In genomic region chr14:22014781-22015180, GRCm38 (mm10) we compare ENCODE assay signal across 19 mouse cellular contexts. TPM values are rescaled to one million over a fixed set of nuclear protein-coding genes. Genes with fewer than 3 reads are reported as not detected.
DNase-seq lines count a peak whose midpoint lies in the region; ATAC-seq and TF ChIP-seq lines count a peak whose summit lies in the region.
"Had no signal": no experiment of that assay in that cellular context is flagged by ENCODE, and none has a peak within 500 bp of the region (broad histone marks: within the 10 kb centered on the region; RNA-seq: fewer than 3 reads in every experiment).

No protein-coding gene starts in this region.

- no peak overlapping the region for H3K4me3 ChIP-seq in liver, embryonic 16.5 days (ENCODE audit: low read depth, low read length)
- H3K4me3 ChIP-seq in liver, embryonic 11.5 days (ENCODE audit: low read depth, low read length): no peak overlapping the region
- H3K4me3 ChIP-seq in kidney, embryonic 16.5 days (ENCODE audit: low read length): no peak overlapping the region
- no peak overlapping the region for H3K4me3 ChIP-seq in lung, adult 2 months (replicated peaks; ENCODE audit: extremely low read depth, low read depth, low read length)
- H3K4me3 ChIP-seq: embryonic facial prominence, embryonic 12.5 days; heart, embryonic 12.5 days; layer of hippocampus, adult 2 months; limb, embryonic 15.5 days; midbrain, embryonic 10.5 days had no signal

- 31% methylated on average over 4 of the region's 4 CpGs for WGBS in liver, embryonic 16.5 days (ENCODE audit: insufficient replicate concordance)
- 27% methylated on average over 4 of the region's 4 CpGs for WGBS in liver, embryonic 11.5 days
- 34% methylated on average over 4 of the region's 4 CpGs for WGBS in kidney, embryonic 16.5 days
- 39% methylated on average over 4 of the region's 4 CpGs for whole genome bisulfite sequencing in lung, adult 2 months

- ATAC-seq in liver, embryonic 16.5 days (ENCODE audit: low read depth): peak; percentile 37
- ATAC-seq in liver, embryonic 11.5 days (replicated peaks; ENCODE audit: low FRiP score): no peak
- peak; percentile 53 for ATAC-seq in kidney, embryonic 16.5 days (ENCODE audit: low FRiP score, low TSS enrichment)
- ATAC-seq: CD4-positive, CD25-positive, alpha-beta regulatory T cell, adult 4 months had no signal

- no peak overlapping the region for H3K9ac ChIP-seq in liver, embryonic 16.5 days (ENCODE audit: low read depth, low read length)
- no peak overlapping the region for H3K9ac ChIP-seq in liver, embryonic 11.5 days (ENCODE audit: low read depth, low read length)
- no peak overlapping the region for H3K9ac ChIP-seq in kidney, embryonic 16.5 days (replicated peaks; ENCODE audit: low read length)
- H3K9ac ChIP-seq: embryonic facial prominence, embryonic 12.5 days; heart, embryonic 12.5 days; limb, embryonic 15.5 days had no signal

- H3K36me3 ChIP-seq in liver, embryonic 16.5 days (ENCODE audit: control insufficient read depth, insufficient read depth): no peaks in the 10 kb centered on the region
- no peaks in the 10 kb centered on the region for H3K36me3 ChIP-seq in liver, embryonic 11.5 days (ENCODE audit: control insufficient read depth, insufficient read depth, low read length)
- H3K36me3 ChIP-seq in kidney, embryonic 16.5 days (ENCODE audit: insufficient read depth, low read length): no peaks in the 10 kb centered on the region
- H3K36me3 ChIP-seq: embryonic facial prominence, embryonic 12.5 days; heart, embryonic 12.5 days; limb, embryonic 15.5 days; midbrain, embryonic 10.5 days had no signal

- no peak overlapping the region for H3K4me2 ChIP-seq in liver, embryonic 16.5 days (ENCODE audit: low read depth, low read length)
- H3K4me2 ChIP-seq in liver, embryonic 11.5 days: no peak overlapping the region
- no peak overlapping the region for H3K4me2 ChIP-seq in kidney, embryonic 16.5 days (replicated peaks; ENCODE audit: low read depth, low read length)
- H3K4me2 ChIP-seq: embryonic facial prominence, embryonic 12.5 days; heart, embryonic 12.5 days; limb, embryonic 15.5 days had no signal

- H3K4me1 ChIP-seq in liver, embryonic 16.5 days (ENCODE audit: control insufficient read depth, low read depth, low read length): peaks cover 3% of the 10 kb centered on the region; the same call in 1 of the 2 replicates
- H3K4me1 ChIP-seq in liver, embryonic 11.5 days (replicated peaks; ENCODE audit: control insufficient read depth, insufficient read depth, low read length): no peaks in the 10 kb centered on the region; the same call in 1 of the 2 replicates
- peaks cover 12% of the 10 kb centered on the region; the same call in 1 of the 2 replicates for H3K4me1 ChIP-seq in kidney, embryonic 16.5 days (ENCODE audit: insufficient read depth, low read length)
- H3K4me1 ChIP-seq in lung, adult 2 months (ENCODE audit: control insufficient read depth, insufficient read depth, low read length): peaks cover 32% of the 10 kb centered on the region

- no peak for DNase-seq in liver, embryonic 11.5 days (ENCODE audit: low spot score)
- peak; percentile 36 for DNase-seq in lung, adult 2 months
- peak; percentile 58 to 86 for DNase-seq in lung, postnatal 4 days
- DNase-seq in spleen, postnatal 36 days (ENCODE audit: low spot score in 2 of 2): no peak
- DNase-seq in cerebellum, postnatal 36 days: no peak
- DNase-seq in gastrocnemius, postnatal 25 days: no peak
- DNase-seq: cerebellum, adult 11 months; gastrocnemius, postnatal 10 days; heart, postnatal 36 days; right cerebral cortex, adult 18-20 months; thymus, postnatal 36 days had no signal

- H3K27me3 ChIP-seq in liver, embryonic 16.5 days (ENCODE audit: control insufficient read depth, insufficient read depth, low read depth, low read length): no peaks in the 10 kb centered on the region
- H3K27me3 ChIP-seq in liver, embryonic 11.5 days (replicated peaks; ENCODE audit: control insufficient read depth, insufficient read depth, low read length): peaks cover 12% of the 10 kb centered on the region
- H3K27me3 ChIP-seq in kidney, embryonic 16.5 days (ENCODE audit: insufficient read depth, low read length): 0 out of 2 replicates have a peak, but pooled peaks cover 4% of the 10 kb centered on the region

- no peak for TF ChIP-seq POLR2A in lung, adult 2 months (IDR thresholded peaks at IDR 0.05; ENCODE audit: borderline replicate concordance, extremely low read depth, low read depth, low read length)

- no peaks in the 10 kb centered on the region for H3K9me3 ChIP-seq in liver, embryonic 16.5 days (replicated peaks; ENCODE audit: control insufficient read depth, low read length)
- H3K9me3 ChIP-seq in liver, embryonic 11.5 days (ENCODE audit: control insufficient read depth, low read length): no peaks in the 10 kb centered on the region
- no peaks in the 10 kb centered on the region for H3K9me3 ChIP-seq in kidney, embryonic 16.5 days (ENCODE audit: low read length)
- H3K9me3 ChIP-seq: embryonic facial prominence, embryonic 12.5 days; heart, embryonic 12.5 days; limb, embryonic 15.5 days; midbrain, embryonic 10.5 days had no signal

- no peak overlapping the region for H3K27ac ChIP-seq in liver, embryonic 16.5 days (ENCODE audit: low read length)
- H3K27ac ChIP-seq in liver, embryonic 11.5 days (ENCODE audit: low read depth, low read length): no peak overlapping the region
- H3K27ac ChIP-seq in kidney, embryonic 16.5 days (ENCODE audit: low read length): peak overlapping the region; percentile 33; the same call in 1 of the 2 replicates
- H3K27ac ChIP-seq: embryonic facial prominence, embryonic 12.5 days; layer of hippocampus, adult 2 months; limb, embryonic 15.5 days; midbrain, embryonic 10.5 days had no signal

- no peak for TF ChIP-seq CTCF in lung, adult 2 months (IDR thresholded peaks at IDR 0.05; ENCODE audit: insufficient read depth, low read length)

RNA-seq across cellular contexts. Expression of gene Lrmda, which starts 4.7 kb away (rescaled TPM):
- polyA plus RNA-seq in liver, embryonic 16.5 days (2015; fragmentation: Nextera tagmentation; extraction: Ambion mirVana): 0.46 TPM in 2 replicates
- polyA plus RNA-seq in liver, embryonic 11.5 days (2014; fragmentation: Nextera tagmentation; extraction: Ambion mirVana): 0.30 and 0.53 TPM in 2 replicates
- 0.45 and 0.76 TPM in 2 replicates for polyA plus RNA-seq in kidney, embryonic 16.5 days (2015; fragmentation: Nextera tagmentation; extraction: Ambion mirVana)
- polyA plus RNA-seq in lung, adult 2 months (2012; rRNA removed): 1.3 and 1.8 TPM in 2 replicates
- 1 to 10 TPM; 1.7 to 3.8 TPM for total RNA-seq in gastrocnemius, postnatal 25 days (2021)
- polyA plus RNA-seq: CD4-positive, CD25-positive, alpha-beta regulatory T cell, adult 4 months had no signal

RNA-seq across cellular contexts. Expression of gene Zfp503, which starts 25.4 kb away (rescaled TPM):
- 0.49 and 0.61 TPM in 2 replicates for polyA plus RNA-seq in liver, embryonic 16.5 days (2015; fragmentation: Nextera tagmentation; extraction: Ambion mirVana)
- 3.1 and 4.1 TPM in 2 replicates for polyA plus RNA-seq in liver, embryonic 11.5 days (2014; fragmentation: Nextera tagmentation; extraction: Ambion mirVana)
- 24.6 and 27.5 TPM in 2 replicates for polyA plus RNA-seq in kidney, embryonic 16.5 days (2015; fragmentation: Nextera tagmentation; extraction: Ambion mirVana)
- polyA plus RNA-seq in lung, adult 2 months (2012; rRNA removed): 48.6 and 75.9 TPM in 2 replicates
- 10 to 100 TPM in 1 of 2 experiments, 1 to 10 TPM in 1; 9.1 to 15.6 TPM for total RNA-seq in gastrocnemius, postnatal 25 days (2021)
- polyA plus RNA-seq: CD4-positive, CD25-positive, alpha-beta regulatory T cell, adult 4 months had no signal

Comparison
In these comparisons a context has a peak if more than half of its experiments do, and no peak if none do; other contexts are left out.
1. DNase-seq: peak in lung, adult 2 months (single experiment) and lung, postnatal 4 days (2 of 2); none in liver, embryonic 11.5 days (single experiment), spleen, postnatal 36 days (0 of 2), cerebellum, postnatal 36 days (0 of 2) and gastrocnemius, postnatal 25 days (single experiment).